Mouse (Mus musculus): Measurements from ENCODE around the gene Lrrc55. TPM values are rescaled to one million over a fixed set of nuclear protein-coding genes. Genes with fewer than 3 reads are reported as not detected.

Lrrc55 gene
- polyA plus RNA-seq, 1 experiment from 2014 or later = 2.8 TPM

Other genes with a start within 250 kb of the Lrrc55 start
- not detected in 2 replicates for gene Prg2, start 216.7 kb downstream of the Lrrc55 start, polyA plus RNA-seq (2016; fragmentation: Nextera tagmentation; extraction: Ambion mirVana)
- gene Prg3, start 209.0 kb downstream of the Lrrc55 start, polyA plus RNA-seq (2016; fragmentation: Nextera tagmentation; extraction: Ambion mirVana) = not detected in 2 replicates
- 309 and 322 TPM in 2 replicates for gene Ssrp1, start 160.0 kb downstream of the Lrrc55 start, polyA plus RNA-seq (2016; fragmentation: Nextera tagmentation; extraction: Ambion mirVana)
- gene P2rx3, start 159.7 kb downstream of the Lrrc55 start, polyA plus RNA-seq (2016; fragmentation: Nextera tagmentation; extraction: Ambion mirVana) = 1.4 and 1.6 TPM in 2 replicates
- 38.3 and 39.7 TPM in 2 replicates for gene Tnks1bp1, start 149.2 kb downstream of the Lrrc55 start, polyA plus RNA-seq (2016; fragmentation: Nextera tagmentation; extraction: Ambion mirVana)
- 27.7 and 28.1 TPM in 2 replicates for gene Aplnr, start 61.0 kb downstream of the Lrrc55 start, polyA plus RNA-seq (2016; fragmentation: Nextera tagmentation; extraction: Ambion mirVana)
- not detected in 2 replicates for gene Olfr987, start 142.1 kb upstream of the Lrrc55 start, polyA plus RNA-seq (2016; fragmentation: Nextera tagmentation; extraction: Ambion mirVana)
- not detected in 2 replicates for gene Olfr988, start 166.0 kb upstream of the Lrrc55 start, polyA plus RNA-seq (2016; fragmentation: Nextera tagmentation; extraction: Ambion mirVana)
- gene Olfr992, start 212.3 kb upstream of the Lrrc55 start, polyA plus RNA-seq (2016; fragmentation: Nextera tagmentation; extraction: Ambion mirVana) = not detected in 2 replicates
- not detected in 2 replicates for gene Olfr993, start 217.7 kb upstream of the Lrrc55 start, polyA plus RNA-seq (2016; fragmentation: Nextera tagmentation; extraction: Ambion mirVana)
- not detected in 2 replicates for gene Olfr994, start 239.3 kb upstream of the Lrrc55 start, polyA plus RNA-seq (2016; fragmentation: Nextera tagmentation; extraction: Ambion mirVana)
- not detected in 2 replicates for gene Olfr995, start 246.4 kb upstream of the Lrrc55 start, polyA plus RNA-seq (2016; fragmentation: Nextera tagmentation; extraction: Ambion mirVana)